Mouse (Mus musculus): ENCODE measurements around the gene Ppm1e.

The Ppm1e gene

DNA sequence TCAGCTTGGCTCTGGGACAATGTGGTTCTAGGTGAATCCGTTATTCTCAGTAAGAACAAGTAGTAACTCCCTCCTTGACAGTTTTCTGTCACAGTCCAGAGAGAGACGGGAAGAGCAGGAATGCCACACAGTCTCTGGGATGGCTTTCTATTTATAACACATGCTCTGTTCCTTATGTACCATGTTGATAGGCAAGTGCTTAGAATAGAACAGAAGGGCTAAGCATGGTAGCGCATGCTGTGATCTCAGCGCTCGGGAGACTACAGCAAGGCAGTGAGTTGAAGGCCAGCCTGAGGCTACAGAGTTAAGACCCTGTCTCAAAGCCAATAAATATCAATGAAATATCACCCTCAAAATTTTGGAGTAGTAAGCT lies 111.3 kb downstream of the Ppm1e start:
- H3K27me3 ChIP-seq (ENCODE audit: control insufficient read depth, insufficient read depth, low read length, poor library complexity, severe bottlenecking) = no peaks in the 10 kb centered on the region
- no peaks in the 10 kb centered on the region for H3K36me3 ChIP-seq (ENCODE audit: control insufficient read depth, insufficient read depth, low read length, poor library complexity, severe bottlenecking)
- no peak for DNase-seq (ENCODE audit: low read depth, low spot score)

DNA sequence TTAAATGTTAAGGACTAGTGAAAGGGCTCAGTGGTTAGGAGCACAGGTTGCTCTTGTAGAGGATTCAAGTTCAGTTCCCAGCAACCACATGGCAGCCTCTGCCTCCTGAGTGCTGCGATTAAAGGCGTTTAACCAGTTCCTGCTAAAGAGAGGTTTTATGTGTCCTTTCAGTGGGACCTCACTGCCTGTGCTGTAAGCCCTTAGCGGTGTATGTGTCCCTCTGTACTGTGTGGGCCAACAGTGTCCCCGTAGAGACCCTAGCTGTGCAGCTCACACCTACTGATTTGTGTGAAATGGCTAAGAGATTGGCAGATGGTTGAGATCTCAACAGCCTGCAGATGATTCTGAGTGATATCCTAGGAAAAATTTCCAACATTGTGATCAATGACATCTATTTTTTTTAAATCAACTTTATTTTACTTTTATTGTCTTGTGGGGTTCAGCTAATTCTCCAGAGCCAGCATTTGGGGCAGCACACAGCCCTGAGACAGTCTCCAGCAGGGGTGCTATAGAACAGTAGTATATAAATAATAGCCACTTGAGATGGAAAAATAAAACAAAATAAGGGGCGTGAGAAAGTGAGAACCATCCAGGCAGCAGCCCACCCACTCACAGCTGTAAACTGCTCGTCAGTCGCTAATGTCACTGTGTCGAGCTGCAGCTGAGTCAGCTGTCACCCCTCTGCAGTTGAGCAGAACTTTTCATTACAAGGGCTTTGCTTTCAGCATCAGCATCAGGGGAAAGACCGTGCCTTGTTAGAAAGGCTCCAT lies 111.9 kb downstream of the Ppm1e start:
- DNase-seq (ENCODE audit: low read depth, low spot score) = no peak
- no peaks in the 10 kb centered on the region for H3K27me3 ChIP-seq (ENCODE audit: control insufficient read depth, insufficient read depth, low read length, poor library complexity, severe bottlenecking)
- no peaks in the 10 kb centered on the region for H3K36me3 ChIP-seq (ENCODE audit: control insufficient read depth, insufficient read depth, low read length, poor library complexity, severe bottlenecking)

DNA sequence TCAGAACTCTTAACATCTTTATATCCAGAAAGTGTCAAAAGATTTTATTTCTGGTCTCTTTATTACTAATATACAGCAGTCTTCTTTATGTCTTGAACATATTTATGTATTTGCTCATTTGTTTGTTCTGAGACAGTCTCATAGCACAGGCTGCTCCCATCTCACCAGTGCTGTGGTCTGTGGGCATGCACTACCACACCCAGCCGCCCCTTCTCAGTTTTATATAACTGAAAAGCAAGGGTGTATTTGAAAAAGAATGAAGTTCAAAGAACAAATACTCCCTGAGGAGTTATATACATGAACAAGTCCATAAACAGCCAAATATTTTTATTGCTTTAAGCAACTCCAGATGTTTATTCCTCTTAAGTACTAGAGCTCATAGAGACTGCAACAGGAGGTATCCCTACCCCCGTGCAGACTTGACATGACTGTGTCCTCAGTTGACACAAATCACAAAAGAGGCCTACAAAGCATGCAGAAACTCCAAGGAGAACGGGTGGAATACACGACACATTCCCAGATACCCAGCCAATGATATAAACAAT lies 112.6 kb downstream of the Ppm1e start:
- no peak for DNase-seq (ENCODE audit: low read depth, low spot score)
- Histone ChIP-seq H3K36me3 (ENCODE audit: control insufficient read depth, insufficient read depth, low read length, poor library complexity, severe bottlenecking) (no peaks in the 10 kb centered on the region), H3K27me3 (ENCODE audit: control insufficient read depth, insufficient read depth, low read length, poor library complexity, severe bottlenecking) (no peaks in the 10 kb centered on the region)

DNA sequence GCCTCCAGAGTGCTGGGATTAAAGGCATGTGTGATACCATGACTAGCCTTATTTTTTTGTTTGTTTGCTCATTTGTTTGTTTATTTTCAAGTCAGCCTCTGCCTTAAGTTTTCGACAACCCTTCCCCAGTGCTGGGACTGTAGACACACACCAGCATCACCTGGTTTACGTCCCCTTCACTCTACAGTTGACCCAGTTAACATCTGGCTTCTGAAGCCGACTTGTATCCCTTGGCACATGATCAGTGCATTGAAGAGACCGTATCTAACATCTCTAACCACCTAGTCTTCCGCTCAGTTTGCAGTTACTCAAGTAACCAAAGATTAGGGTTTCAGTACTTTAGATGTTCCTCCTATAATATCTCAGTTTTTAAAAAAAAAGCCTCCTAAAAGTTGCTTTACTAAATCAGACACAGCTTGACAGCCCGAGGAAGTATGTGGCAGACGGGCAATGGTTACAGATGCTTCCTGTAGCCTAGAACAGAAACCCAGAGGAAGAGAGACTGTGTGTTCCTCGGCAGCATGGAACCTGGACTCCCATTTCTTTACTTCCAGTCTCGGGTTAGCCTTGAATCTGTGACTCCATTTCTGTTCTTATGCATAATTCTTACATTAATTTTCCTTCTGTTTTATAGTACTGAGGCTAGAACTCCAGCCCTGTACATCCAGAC lies 113.5 kb downstream of the Ppm1e start:
- DNase-seq (ENCODE audit: low read depth, low spot score) = no peak

GRCm38 (mm10) chr11:87241256-87241655 lies 117.6 kb downstream of the Ppm1e start:
- no peaks in the 10 kb centered on the region for H3K27me3 ChIP-seq (ENCODE audit: control insufficient read depth, insufficient read depth, low read length, poor library complexity, severe bottlenecking)
- H3K36me3 ChIP-seq (ENCODE audit: control insufficient read depth, insufficient read depth, low read length, poor library complexity, severe bottlenecking) = no peaks in the 10 kb centered on the region; the same call in 1 of the 2 replicates
- no peak for DNase-seq (ENCODE audit: low read depth, low spot score)

More for the DNA sequence above, 113.5 kb downstream of the Ppm1e start:
- Histone ChIP-seq H3K27me3 (ENCODE audit: control insufficient read depth, insufficient read depth, low read length, poor library complexity, severe bottlenecking) (no peaks in the 10 kb centered on the region), H3K36me3 (ENCODE audit: control insufficient read depth, insufficient read depth, low read length, poor library complexity, severe bottlenecking) (no peaks in the 10 kb centered on the region)

DNA sequence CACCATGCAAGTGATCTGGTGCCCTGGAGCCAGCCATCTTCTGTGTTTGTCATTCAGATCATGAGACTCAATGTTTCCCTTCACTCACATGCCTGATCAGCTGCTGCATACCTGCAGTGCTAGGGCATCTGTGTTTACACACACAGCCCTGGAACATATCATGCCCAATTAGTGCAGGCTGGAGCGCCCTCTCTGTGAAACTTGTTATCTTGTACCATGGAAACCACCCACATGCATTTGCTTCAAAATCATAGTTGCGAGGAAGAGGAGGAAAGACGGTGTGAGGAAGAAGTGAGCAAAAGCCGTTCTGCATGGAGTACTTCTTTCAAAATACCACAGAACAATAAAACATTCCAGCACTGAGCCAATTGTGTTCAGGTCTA lies 118.0 kb downstream of the Ppm1e start:
- H3K27me3 ChIP-seq (ENCODE audit: control insufficient read depth, insufficient read depth, low read length, poor library complexity, severe bottlenecking) = no peaks in the 10 kb centered on the region
- no peaks in the 10 kb centered on the region; the same call in 1 of the 2 replicates for H3K36me3 ChIP-seq (ENCODE audit: control insufficient read depth, insufficient read depth, low read length, poor library complexity, severe bottlenecking)
- peak; percentile 29 for DNase-seq (ENCODE audit: low read depth, low spot score)

GRCm38 (mm10) chr11:87240141-87240832 lies 118.5 kb downstream of the Ppm1e start:
- Histone ChIP-seq H3K27me3 (ENCODE audit: control insufficient read depth, insufficient read depth, low read length, poor library complexity, severe bottlenecking) (no peaks in the 10 kb centered on the region), H3K36me3 (ENCODE audit: control insufficient read depth, insufficient read depth, low read length, poor library complexity, severe bottlenecking) (no peaks in the 10 kb centered on the region; the same call in 1 of the 2 replicates)
- DNase-seq (ENCODE audit: low read depth, low spot score) = no peak

GRCm38 (mm10) chr11:87238891-87239530 lies 119.8 kb downstream of the Ppm1e start:
- no peak for DNase-seq (ENCODE audit: low read depth, low spot score)
- Histone ChIP-seq H3K27me3 (ENCODE audit: control insufficient read depth, insufficient read depth, low read length, poor library complexity, severe bottlenecking) (no peaks in the 10 kb centered on the region), H3K36me3 (ENCODE audit: control insufficient read depth, insufficient read depth, low read length, poor library complexity, severe bottlenecking) (no peaks in the 10 kb centered on the region; the same call in 1 of the 2 replicates)

DNA sequence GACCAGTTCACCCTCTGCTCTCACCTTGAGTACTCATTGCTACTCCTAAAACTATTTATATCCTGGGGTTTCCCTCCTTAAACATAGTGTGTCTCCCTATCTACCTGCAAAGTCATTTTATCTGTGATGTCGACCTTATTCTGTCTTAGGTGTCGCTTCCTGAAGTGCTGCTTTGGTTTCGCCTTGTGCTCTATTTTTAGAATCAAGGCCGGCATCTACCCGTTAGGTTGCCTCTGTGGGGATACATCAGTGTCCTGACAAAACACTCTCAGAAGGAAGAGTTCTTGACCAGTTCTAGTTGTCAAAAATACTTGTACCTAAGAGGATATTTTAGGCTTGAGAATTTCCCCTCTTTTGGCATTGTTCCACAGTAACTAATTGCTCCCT lies 123.3 kb downstream of the Ppm1e start:
- H3K36me3 ChIP-seq (ENCODE audit: control insufficient read depth, insufficient read depth, low read length, poor library complexity, severe bottlenecking) = no peaks in the 10 kb centered on the region; the same call in 1 of the 2 replicates
- H3K27me3 ChIP-seq (ENCODE audit: control insufficient read depth, insufficient read depth, low read length, poor library complexity, severe bottlenecking) = no peaks in the 10 kb centered on the region
- DNase-seq (ENCODE audit: low read depth, low spot score) = no peak

DNA sequence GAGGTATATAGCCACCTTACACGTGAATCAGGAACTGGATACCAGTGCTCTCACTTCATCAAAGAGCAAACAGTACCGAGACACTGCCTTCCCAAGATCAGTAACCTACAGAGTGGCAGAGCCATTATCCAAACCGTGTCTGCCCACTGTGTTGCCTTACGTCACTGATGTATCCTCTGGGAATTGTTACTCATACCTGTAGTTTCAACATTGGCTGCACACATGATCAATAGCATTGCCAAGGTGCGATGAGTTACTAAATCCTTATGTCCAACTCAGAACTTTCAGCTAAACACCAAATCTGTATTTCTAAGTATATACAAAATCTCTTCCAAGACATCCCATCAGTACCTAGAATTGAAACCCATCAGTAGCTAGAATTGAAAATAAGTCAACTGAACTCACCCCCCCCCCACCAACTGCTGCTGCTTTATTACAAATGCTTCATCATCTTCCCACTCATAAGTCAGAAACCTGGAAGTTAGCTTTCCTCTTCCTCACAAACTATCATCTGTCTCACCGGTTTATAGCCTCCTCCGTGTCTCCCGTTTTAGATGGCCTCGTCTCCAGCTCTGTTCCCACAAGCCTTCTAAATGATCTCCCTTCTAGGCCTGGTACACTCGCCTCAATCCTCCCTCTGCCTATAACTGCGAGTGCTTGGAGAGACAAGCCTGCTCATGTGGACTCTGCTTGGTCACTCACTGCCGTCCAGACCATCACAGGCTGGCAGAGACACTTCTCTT lies 123.9 kb downstream of the Ppm1e start:
- Histone ChIP-seq H3K27me3 (ENCODE audit: control insufficient read depth, insufficient read depth, low read length, poor library complexity, severe bottlenecking) (no peaks in the 10 kb centered on the region), H3K36me3 (ENCODE audit: control insufficient read depth, insufficient read depth, low read length, poor library complexity, severe bottlenecking) (no peaks in the 10 kb centered on the region; the same call in 1 of the 2 replicates)
- DNase-seq (ENCODE audit: low read depth, low spot score) = no peak

GRCm38 (mm10) chr11:87233377-87233776 lies 125.4 kb downstream of the Ppm1e start:
- H3K27me3 ChIP-seq (ENCODE audit: control insufficient read depth, insufficient read depth, low read length, poor library complexity, severe bottlenecking) = no peaks in the 10 kb centered on the region
- H3K36me3 ChIP-seq (ENCODE audit: control insufficient read depth, insufficient read depth, low read length, poor library complexity, severe bottlenecking) = no peaks in the 10 kb centered on the region
- DNase-seq (ENCODE audit: low read depth, low spot score) = no peak

DNA sequence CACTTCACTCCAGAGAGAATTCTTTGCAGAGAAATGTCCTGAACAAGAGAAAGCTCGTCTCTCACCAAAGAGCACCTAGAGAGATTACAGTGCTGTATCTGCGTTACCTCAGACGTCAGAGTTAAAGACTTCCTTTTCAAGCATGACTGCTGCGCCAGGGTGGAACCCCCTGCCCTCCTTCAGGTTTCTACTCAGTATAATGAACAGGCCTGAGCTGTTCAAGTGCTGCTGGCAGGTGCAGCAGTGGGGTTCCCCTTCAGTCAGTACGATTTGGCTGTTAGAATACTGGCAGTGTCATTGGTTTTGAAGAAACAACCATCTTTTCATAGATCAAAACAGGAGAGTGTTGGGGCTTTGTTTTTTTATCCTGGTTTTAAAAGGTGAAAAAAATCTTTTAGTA lies 131.8 kb downstream of the Ppm1e start:
- no peaks in the 10 kb centered on the region for H3K27me3 ChIP-seq (ENCODE audit: control insufficient read depth, insufficient read depth, low read length, poor library complexity, severe bottlenecking)
- peak; percentile 20 for DNase-seq (ENCODE audit: low read depth, low spot score)
- H3K36me3 ChIP-seq (ENCODE audit: control insufficient read depth, insufficient read depth, low read length, poor library complexity, severe bottlenecking) = no peaks in the 10 kb centered on the region

DNA sequence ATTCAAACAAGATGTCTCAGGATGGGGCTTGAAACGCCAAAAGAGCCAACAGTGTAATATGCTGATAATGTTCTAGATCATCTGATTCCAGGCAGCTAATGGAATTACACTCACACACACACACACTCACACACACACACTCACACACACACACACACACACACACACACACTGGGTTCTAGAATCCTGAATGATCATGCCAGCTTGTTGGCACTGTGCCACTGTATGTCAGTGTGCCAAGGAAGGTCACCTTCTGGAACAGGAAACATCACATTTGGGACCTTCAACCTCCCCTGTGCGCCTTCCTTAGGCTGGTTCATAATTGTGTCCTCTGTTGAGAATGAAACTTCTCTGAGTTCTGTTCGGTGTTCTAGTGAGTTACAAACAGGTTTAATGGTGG lies 136.1 kb downstream of the Ppm1e start:
- DNase-seq (ENCODE audit: low read depth, low spot score) = no peak
- Histone ChIP-seq H3K27me3 (ENCODE audit: control insufficient read depth, insufficient read depth, low read length, poor library complexity, severe bottlenecking) (no peaks in the 10 kb centered on the region), H3K36me3 (ENCODE audit: control insufficient read depth, insufficient read depth, low read length, poor library complexity, severe bottlenecking) (no peaks in the 10 kb centered on the region)

GRCm38 (mm10) chr11:87212313-87212712 lies 146.5 kb downstream of the Ppm1e start:
- no peaks in the 10 kb centered on the region for H3K36me3 ChIP-seq (ENCODE audit: control insufficient read depth, insufficient read depth, low read length, poor library complexity, severe bottlenecking)
- peak; percentile 65 for DNase-seq (ENCODE audit: low read depth, low spot score)
- no peaks in the 10 kb centered on the region for H3K27me3 ChIP-seq (ENCODE audit: control insufficient read depth, insufficient read depth, low read length, poor library complexity, severe bottlenecking)

Data from splenic B cell, adult 2 months (primary cell).